Mouse (Mus musculus): ENCODE results near the gene Ryr3. TPM values are rescaled to one million over a fixed set of nuclear protein-coding genes. Genes with fewer than 3 reads are reported as not detected.

Ryr3 gene
- polyA plus RNA-seq, 1 experiment: not detected

- no peak overlapping the region for H3K27ac ChIP-seq (ENCODE audit: insufficient read depth, low read depth, low read length)
- no peaks in the 10 kb centered on the region for H3K4me1 ChIP-seq (ENCODE audit: control insufficient read depth, insufficient read depth, low read length)
- no peak overlapping the region for H3K4me3 ChIP-seq (ENCODE audit: insufficient read depth, low read depth, low read length)
- WGBS: 87% methylated on average over 2 of the region's 2 CpGs
- TF ChIP-seq CTCF (IDR thresholded peaks at IDR 0.05; ENCODE audit: insufficient read depth, low read depth, low read length): no peak
- no peak for TF ChIP-seq POLR2A (IDR thresholded peaks at IDR 0.05; ENCODE audit: insufficient read depth, low read depth, low read length)
Observed at GRCm38 (mm10) chr2:113199030-113199679, 17.7 kb downstream of the Ryr3 start.

- no peak overlapping the region for H3K27ac ChIP-seq (ENCODE audit: insufficient read depth, low read depth, low read length)
- H3K4me3 ChIP-seq (ENCODE audit: insufficient read depth, low read depth, low read length): no peak overlapping the region
- TF ChIP-seq CTCF (IDR thresholded peaks at IDR 0.05; ENCODE audit: insufficient read depth, low read depth, low read length): no peak
- no peak for TF ChIP-seq POLR2A (IDR thresholded peaks at IDR 0.05; ENCODE audit: insufficient read depth, low read depth, low read length)
- no peaks in the 10 kb centered on the region for H3K4me1 ChIP-seq (ENCODE audit: control insufficient read depth, insufficient read depth, low read length)
- WGBS: 83% methylated on average over 6 of the region's 6 CpGs
Observed at GRCm38 (mm10) chr2:113187158-113187557, 29.7 kb downstream of the Ryr3 start.

GRCm38 (mm10) chr2:113181701-113182100, 35.2 kb downstream of the Ryr3 start:
- 73% methylated on average over 5 of the region's 5 CpGs for WGBS
- no peaks in the 10 kb centered on the region for H3K4me1 ChIP-seq (ENCODE audit: control insufficient read depth, insufficient read depth, low read length)
- H3K4me3 ChIP-seq (ENCODE audit: insufficient read depth, low read depth, low read length): no peak overlapping the region
- TF ChIP-seq POLR2A (IDR thresholded peaks at IDR 0.05; ENCODE audit: insufficient read depth, low read depth, low read length) (no peak), CTCF (IDR thresholded peaks at IDR 0.05; ENCODE audit: insufficient read depth, low read depth, low read length) (no peak)
- no peak overlapping the region for H3K27ac ChIP-seq (ENCODE audit: insufficient read depth, low read depth, low read length)

GRCm38 (mm10) chr2:113178047-113178446, 38.8 kb downstream of the Ryr3 start:
- Histone ChIP-seq H3K4me1 (ENCODE audit: control insufficient read depth, insufficient read depth, low read length) (no peaks in the 10 kb centered on the region), H3K4me3 (ENCODE audit: insufficient read depth, low read depth, low read length) (no peak overlapping the region), H3K27ac (ENCODE audit: insufficient read depth, low read depth, low read length) (no peak overlapping the region)
- no peak for TF ChIP-seq CTCF (IDR thresholded peaks at IDR 0.05; ENCODE audit: insufficient read depth, low read depth, low read length)

- no peak overlapping the region for H3K4me3 ChIP-seq (ENCODE audit: insufficient read depth, low read depth, low read length)
- H3K4me1 ChIP-seq (ENCODE audit: control insufficient read depth, insufficient read depth, low read length): no peaks in the 10 kb centered on the region
- H3K27ac ChIP-seq (ENCODE audit: insufficient read depth, low read depth, low read length): no peak overlapping the region
- WGBS: 79% methylated on average over 5 of the region's 5 CpGs
- TF ChIP-seq POLR2A (IDR thresholded peaks at IDR 0.05; ENCODE audit: insufficient read depth, low read depth, low read length) (no peak), CTCF (IDR thresholded peaks at IDR 0.05; ENCODE audit: insufficient read depth, low read depth, low read length) (no peak)
Observed at GRCm38 (mm10) chr2:113176337-113176736, 40.6 kb downstream of the Ryr3 start.

- no peak for TF ChIP-seq CTCF (IDR thresholded peaks at IDR 0.05; ENCODE audit: insufficient read depth, low read depth, low read length)
- TF ChIP-seq POLR2A (IDR thresholded peaks at IDR 0.05; ENCODE audit: insufficient read depth, low read depth, low read length): no peak
- Histone ChIP-seq H3K4me3 (ENCODE audit: insufficient read depth, low read depth, low read length) (no peak overlapping the region), H3K4me1 (ENCODE audit: control insufficient read depth, insufficient read depth, low read length) (no peaks in the 10 kb centered on the region), H3K27ac (ENCODE audit: insufficient read depth, low read depth, low read length) (no peak overlapping the region)
- WGBS: 82% methylated on average over 4 of the region's 4 CpGs
Observed at GRCm38 (mm10) chr2:113168096-113168495, 48.8 kb downstream of the Ryr3 start.

- TF ChIP-seq POLR2A (IDR thresholded peaks at IDR 0.05; ENCODE audit: insufficient read depth, low read depth, low read length): no peak
- TF ChIP-seq CTCF (IDR thresholded peaks at IDR 0.05; ENCODE audit: insufficient read depth, low read depth, low read length): no peak
Observed at GRCm38 (mm10) chr2:113161494-113161893, 55.4 kb downstream of the Ryr3 start.

GRCm38 (mm10) chr2:113137766-113138165, 79.1 kb downstream of the Ryr3 start:
- Histone ChIP-seq H3K4me3 (ENCODE audit: insufficient read depth, low read depth, low read length) (no peak overlapping the region), H3K4me1 (ENCODE audit: control insufficient read depth, insufficient read depth, low read length) (no peaks in the 10 kb centered on the region), H3K27ac (ENCODE audit: insufficient read depth, low read depth, low read length) (no peak overlapping the region)
- TF ChIP-seq POLR2A (IDR thresholded peaks at IDR 0.05; ENCODE audit: insufficient read depth, low read depth, low read length): no peak
- no peak for TF ChIP-seq CTCF (IDR thresholded peaks at IDR 0.05; ENCODE audit: insufficient read depth, low read depth, low read length)
- WGBS: 91% methylated on average over 3 of the region's 3 CpGs

More at GRCm38 (mm10) chr2:113161494-113161893, 55.4 kb downstream of the Ryr3 start:
- Histone ChIP-seq H3K27ac (ENCODE audit: insufficient read depth, low read depth, low read length) (no peak overlapping the region), H3K4me3 (ENCODE audit: insufficient read depth, low read depth, low read length) (no peak overlapping the region), H3K4me1 (ENCODE audit: control insufficient read depth, insufficient read depth, low read length) (no peaks in the 10 kb centered on the region)
- WGBS: 49% methylated on average over 5 of the region's 5 CpGs

- no peak overlapping the region for H3K4me3 ChIP-seq (ENCODE audit: insufficient read depth, low read depth, low read length)
- 57% methylated on average over 1 of the region's 1 CpGs for WGBS
- TF ChIP-seq CTCF (IDR thresholded peaks at IDR 0.05; ENCODE audit: insufficient read depth, low read depth, low read length) (no peak), POLR2A (IDR thresholded peaks at IDR 0.05; ENCODE audit: insufficient read depth, low read depth, low read length) (no peak)
Observed at GRCm38 (mm10) chr2:113123476-113123875, 93.4 kb downstream of the Ryr3 start.

GRCm38 (mm10) chr2:113119080-113119479, 97.8 kb downstream of the Ryr3 start:
- Histone ChIP-seq H3K4me3 (ENCODE audit: insufficient read depth, low read depth, low read length) (no peak overlapping the region), H3K4me1 (ENCODE audit: control insufficient read depth, insufficient read depth, low read length) (no peaks in the 10 kb centered on the region), H3K27ac (ENCODE audit: insufficient read depth, low read depth, low read length) (no peak overlapping the region)
- WGBS: 76% methylated on average over 1 of the region's 1 CpGs
- TF ChIP-seq POLR2A (IDR thresholded peaks at IDR 0.05; ENCODE audit: insufficient read depth, low read depth, low read length) (no peak), CTCF (IDR thresholded peaks at IDR 0.05; ENCODE audit: insufficient read depth, low read depth, low read length) (no peak)

More at GRCm38 (mm10) chr2:113123476-113123875, 93.4 kb downstream of the Ryr3 start:
- Histone ChIP-seq H3K4me1 (ENCODE audit: control insufficient read depth, insufficient read depth, low read length) (no peaks in the 10 kb centered on the region), H3K27ac (ENCODE audit: insufficient read depth, low read depth, low read length) (no peak overlapping the region)

Data from olfactory bulb, adult 2 months (tissue).